Mouse (Mus musculus) limb, embryonic 11.5 days (tissue): ENCODE data around the gene Plekhg1. TPM values are rescaled to one million over a fixed set of nuclear protein-coding genes. Genes with fewer than 3 reads are reported as not detected.

Source experiments
- ATAC-seq: fragments of 200-750 bp; cut with Nextera tagmentation; 2 replicates; pipeline ENCODE4 v1.8.0; 2017; ENCODE audit warnings: low read depth; ENCODE audit not compliant: insufficient number of reproducible peaks, low FRiP score, low TSS enrichment
- DNase-seq: peaks from one replicate; pipeline ENCODE4 v3.0.0-alpha.2; 2015; ENCODE audit warnings: low spot score
- H3K27ac ChIP-seq: fragments of 300-500 bp; sonication (generic); replicated peaks from 2 replicates; pipeline ENCODE4 v1.5.1; 2014; ENCODE audit warnings: low read depth, mild to moderate bottlenecking, low read length
- H3K27me3 ChIP-seq: fragments of 300-500 bp; sonication (generic); 2 replicates; pipeline ENCODE4 v1.6.1; 2014; ENCODE audit warnings: mild to moderate bottlenecking, low read length, mixed read lengths; ENCODE audit not compliant: control insufficient read depth, insufficient read depth
- H3K36me3 ChIP-seq: fragments of 300-500 bp; sonication (generic); 2 replicates; pipeline ENCODE4 v1.6.1; 2014; ENCODE audit warnings: mild to moderate bottlenecking, low read length, moderate library complexity, mixed read lengths; ENCODE audit not compliant: control insufficient read depth, insufficient read depth
- H3K4me1 ChIP-seq: fragments of 300-500 bp; sonication (generic); 2 replicates; pipeline ENCODE4 v1.6.1; 2014; ENCODE audit warnings: low read length, mixed read lengths; ENCODE audit not compliant: control insufficient read depth, insufficient read depth
- H3K4me2 ChIP-seq: fragments of 300-500 bp; sonication (generic); 2 replicates; pipeline ENCODE4 v1.6.1; 2014; ENCODE audit warnings: low read depth, mild to moderate bottlenecking, moderate library complexity; ENCODE audit not compliant: severe bottlenecking
- H3K4me3 ChIP-seq: fragments of 300-500 bp; sonication (generic); 2 replicates; pipeline ENCODE4 v1.5.1; 2014; ENCODE audit warnings: low read depth, low read length
- H3K9ac ChIP-seq: fragments of 300-500 bp; sonication (generic); 2 replicates; pipeline ENCODE4 v1.6.1; 2014; ENCODE audit warnings: mild to moderate bottlenecking, low read length
- H3K9me3 ChIP-seq: fragments of 300-500 bp; sonication (generic); 2 replicates; pipeline ENCODE4 v1.6.1; 2016; ENCODE audit warnings: low read length; ENCODE audit not compliant: control insufficient read depth
- WGBS: fragments of 180-500 bp; shearing (Covaris S2); extraction: QIAGEN DNeasy Blood & Tissue Kit; methylation state at CpG from one replicate; pipeline ENCODE4 v1.1.7; 2014; 5-methylcytosine and 5-hydroxymethylcytosine counted together
- polyA plus RNA-seq: library from polyadenylated mRNA; unstranded; fragments of >200 nt; fragmentation: Nextera tagmentation; extraction: Ambion mirVana; gene quantifications from 2 replicates; pipeline ENCODE4 v1.2.1, GENCODE M21; 2014

Gene Plekhg1
- polyA plus RNA-seq, 1 experiment from 2014 or later, result 10.2 TPM

DNA sequence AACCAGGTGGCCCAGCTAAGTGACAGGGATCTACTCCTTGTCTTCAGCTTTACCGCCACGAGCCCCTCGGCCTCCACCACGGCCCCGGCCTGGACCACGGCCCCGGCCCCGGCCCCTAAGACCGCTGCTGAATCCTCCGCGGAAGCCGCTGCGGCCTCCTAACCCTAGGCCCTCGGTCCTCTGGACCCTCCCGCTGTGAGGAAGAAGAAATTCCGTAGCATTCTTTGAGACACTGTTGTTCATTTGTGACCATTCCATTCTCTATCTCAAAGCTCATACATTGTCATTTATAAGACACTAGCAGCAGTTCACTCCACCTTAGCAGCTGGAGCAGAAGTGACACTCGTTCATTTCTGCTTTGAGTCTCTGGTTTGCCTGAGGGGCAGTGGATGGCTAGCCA is 206.7 kb downstream of the Plekhg1 start:
- Histone ChIP-seq H3K9me3 (no peaks in the 10 kb centered on the region), H3K4me2 (no peak overlapping the region), H3K27ac (no peak overlapping the region), H3K4me3 (no peak overlapping the region), H3K4me1 (no peaks in the 10 kb centered on the region), H3K36me3 (no peaks in the 10 kb centered on the region), H3K27me3 (no peaks in the 10 kb centered on the region), H3K9ac (no peak overlapping the region)
- ATAC-seq (no peak), DNase-seq (no peak)
- 91% methylated on average over 17 of the region's 17 CpGs for WGBS

DNA sequence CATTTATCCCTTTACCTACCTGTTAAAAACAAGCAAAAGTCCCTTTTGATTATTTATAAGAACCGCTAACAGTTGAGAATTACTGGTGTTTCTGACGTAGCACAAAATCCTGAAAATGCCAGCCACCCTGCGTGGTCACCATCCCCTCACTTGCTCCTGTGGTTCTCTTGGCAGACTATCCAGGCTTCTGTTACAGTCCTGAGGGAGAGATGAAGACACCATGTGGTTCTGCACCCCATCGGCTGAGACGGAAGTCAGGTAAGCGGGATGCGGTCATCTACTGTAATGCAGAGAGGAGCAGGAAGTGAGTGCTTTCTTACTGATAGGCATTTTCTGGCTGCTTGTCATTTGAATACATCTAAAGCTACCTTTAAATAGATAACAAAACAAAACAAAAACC is 207.2 kb downstream of the Plekhg1 start:
- no peak for DNase-seq
- no peak overlapping the region for H3K4me3 ChIP-seq
- 92% methylated on average over 7 of the region's 7 CpGs for WGBS
- H3K9me3 ChIP-seq, result no peaks in the 10 kb centered on the region
- H3K27me3 ChIP-seq, result no peaks in the 10 kb centered on the region
- H3K36me3 ChIP-seq, result no peaks in the 10 kb centered on the region
- no peaks in the 10 kb centered on the region for H3K4me1 ChIP-seq
- no peak overlapping the region for H3K27ac ChIP-seq
- ATAC-seq, result no peak
- no peak overlapping the region for H3K9ac ChIP-seq
- H3K4me2 ChIP-seq, result no peak overlapping the region

DNA sequence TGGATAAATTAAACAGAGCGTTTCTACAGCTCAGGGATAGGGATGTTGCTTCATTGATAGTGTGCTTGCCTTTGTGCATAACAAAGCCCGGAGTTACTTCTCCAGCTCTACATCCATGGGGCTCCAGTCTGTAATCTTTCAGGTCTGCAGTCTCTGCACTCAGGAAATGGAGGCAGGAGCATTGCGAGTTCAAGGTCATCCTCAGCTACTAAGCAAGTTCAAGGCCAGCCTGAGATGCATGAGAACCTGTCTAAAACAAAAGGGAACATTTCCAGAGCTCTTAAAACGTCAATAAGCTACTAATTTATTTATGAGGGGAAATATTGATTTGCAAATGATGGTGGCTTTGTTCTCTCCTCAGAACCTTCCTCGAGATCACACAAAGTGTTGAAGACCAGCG is 209.1 kb downstream of the Plekhg1 start:
- H3K9ac ChIP-seq, result no peak overlapping the region
- ATAC-seq (no peak), DNase-seq (no peak)
- H3K36me3 ChIP-seq, result no peaks in the 10 kb centered on the region
- 80% methylated on average over 6 of the region's 6 CpGs for WGBS
- no peak overlapping the region for H3K27ac ChIP-seq
- H3K27me3 ChIP-seq, result no peaks in the 10 kb centered on the region
- no peak overlapping the region for H3K4me2 ChIP-seq
- H3K4me1 ChIP-seq, result no peaks in the 10 kb centered on the region
- no peak overlapping the region for H3K4me3 ChIP-seq
- no peaks in the 10 kb centered on the region for H3K9me3 ChIP-seq

DNA sequence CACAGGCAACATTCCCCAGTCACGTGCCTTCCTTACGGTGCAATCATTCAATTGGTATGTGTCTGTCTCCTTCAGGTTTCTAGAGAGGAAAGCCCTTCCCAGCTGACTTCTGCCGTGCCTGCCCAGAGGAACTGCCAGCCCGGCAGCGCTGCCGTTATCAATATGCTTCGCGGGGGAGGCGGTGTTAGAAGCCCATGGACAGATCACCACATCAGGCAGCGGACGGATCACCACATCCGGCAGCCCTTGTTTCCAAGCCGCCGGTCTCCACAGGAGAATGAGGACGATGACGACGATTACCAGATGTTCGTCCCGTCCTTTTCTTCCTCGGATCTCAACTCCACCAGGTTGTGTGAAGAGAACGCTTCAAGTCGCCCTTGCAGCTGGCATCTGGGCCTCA is 216.3 kb downstream of the Plekhg1 start:
- DNase-seq (no peak), ATAC-seq (no peak)
- no peaks in the 10 kb centered on the region for H3K4me1 ChIP-seq
- no peaks in the 10 kb centered on the region for H3K36me3 ChIP-seq
- no peak overlapping the region for H3K9ac ChIP-seq
- H3K4me3 ChIP-seq, result no peak overlapping the region
- no peaks in the 10 kb centered on the region; the same call in 1 of the 2 replicates for H3K9me3 ChIP-seq
- no peak overlapping the region for H3K4me2 ChIP-seq
- H3K27me3 ChIP-seq, result no peaks in the 10 kb centered on the region
- WGBS, result 86% methylated on average over 22 of the region's 22 CpGs
- no peak overlapping the region for H3K27ac ChIP-seq

DNA sequence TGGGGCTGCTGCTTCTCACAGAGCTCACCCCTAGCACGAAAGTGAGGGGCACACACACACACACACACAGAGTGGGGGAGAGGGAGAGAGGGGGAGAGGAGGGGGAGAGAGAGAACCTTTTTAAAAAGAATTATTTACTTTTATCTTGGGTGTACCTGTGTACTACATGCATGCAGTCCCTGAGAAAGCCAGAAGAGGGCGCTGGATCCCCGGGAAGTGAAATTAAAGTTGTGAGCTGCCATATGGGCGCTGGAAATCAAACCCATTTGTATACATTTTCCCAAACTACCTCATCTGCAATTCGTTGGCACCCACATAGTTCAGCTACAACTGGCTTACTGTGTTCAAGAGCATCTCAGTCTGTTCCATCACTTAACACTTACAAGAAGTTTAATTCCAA is 218.4 kb downstream of the Plekhg1 start:
- Histone ChIP-seq H3K27me3 (no peaks in the 10 kb centered on the region), H3K9me3 (no peaks in the 10 kb centered on the region; the same call in 1 of the 2 replicates), H3K36me3 (no peaks in the 10 kb centered on the region), H3K4me1 (no peaks in the 10 kb centered on the region), H3K27ac (no peak overlapping the region), H3K9ac (no peak overlapping the region), H3K4me3 (no peak overlapping the region), H3K4me2 (no peak overlapping the region)
- WGBS, result 67% methylated on average over 5 of the region's 5 CpGs
- no peak for DNase-seq
- ATAC-seq, result no peak

DNA sequence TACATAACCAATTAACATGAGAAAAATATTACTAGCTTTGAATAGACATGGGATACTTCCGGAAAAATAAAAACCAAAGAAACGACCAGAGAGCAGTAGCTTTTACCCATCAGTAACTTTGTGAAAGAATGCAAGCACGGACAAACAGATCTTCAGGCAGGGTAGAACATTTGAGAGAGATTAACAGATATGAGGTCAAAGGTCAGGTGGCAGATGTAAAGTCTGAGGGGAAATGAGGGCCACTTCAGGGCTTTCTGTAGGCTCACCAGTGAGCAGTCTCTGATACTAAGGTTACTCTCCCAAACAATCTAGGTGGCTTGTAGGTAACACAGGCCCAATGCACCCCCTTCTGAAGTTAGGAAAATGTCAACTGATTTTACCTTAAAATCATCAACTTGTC is 228.9 kb downstream of the Plekhg1 start:
- 39% methylated on average over 3 of the region's 3 CpGs for WGBS
- no peaks in the 10 kb centered on the region for H3K36me3 ChIP-seq
- no peak overlapping the region for H3K4me3 ChIP-seq
- H3K9ac ChIP-seq, result no peak overlapping the region
- H3K4me1 ChIP-seq, result no peaks in the 10 kb centered on the region
- DNase-seq (no peak), ATAC-seq (no peak)
- H3K27me3 ChIP-seq, result no peaks in the 10 kb centered on the region
- H3K4me2 ChIP-seq, result no peak overlapping the region
- no peaks in the 10 kb centered on the region for H3K9me3 ChIP-seq
- H3K27ac ChIP-seq, result no peak overlapping the region

DNA sequence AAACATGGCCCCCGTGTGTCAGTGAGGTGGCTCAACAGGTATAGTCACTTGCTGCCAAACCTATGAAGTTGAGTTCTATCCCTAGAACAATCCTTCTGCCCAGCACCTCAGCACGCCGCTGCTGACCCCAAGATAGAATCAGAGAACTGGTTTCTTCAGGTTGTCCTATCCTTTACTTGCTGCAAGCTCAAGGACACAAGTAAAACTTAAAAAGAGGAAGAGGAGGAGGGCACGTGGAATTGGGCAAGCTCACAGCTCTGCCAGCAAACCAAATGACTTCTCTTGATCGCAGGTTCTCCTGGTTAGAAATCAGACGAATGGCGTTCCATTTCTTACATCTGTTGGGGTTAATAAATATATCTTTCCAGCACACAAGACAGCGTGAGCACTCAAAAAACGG is 232.1 kb downstream of the Plekhg1 start:
- DNase-seq, result no peak
- Histone ChIP-seq H3K9me3 (no peaks in the 10 kb centered on the region), H3K4me1 (0 out of 2 replicates have a peak, but pooled peaks cover 2% of the 10 kb centered on the region), H3K9ac (no peak overlapping the region), H3K36me3 (no peaks in the 10 kb centered on the region), H3K27me3 (no peaks in the 10 kb centered on the region), H3K4me2 (no peak overlapping the region), H3K27ac (no peak overlapping the region), H3K4me3 (no peak overlapping the region)
- 88% methylated on average over 9 of the region's 9 CpGs for WGBS
- no peak for ATAC-seq

DNA sequence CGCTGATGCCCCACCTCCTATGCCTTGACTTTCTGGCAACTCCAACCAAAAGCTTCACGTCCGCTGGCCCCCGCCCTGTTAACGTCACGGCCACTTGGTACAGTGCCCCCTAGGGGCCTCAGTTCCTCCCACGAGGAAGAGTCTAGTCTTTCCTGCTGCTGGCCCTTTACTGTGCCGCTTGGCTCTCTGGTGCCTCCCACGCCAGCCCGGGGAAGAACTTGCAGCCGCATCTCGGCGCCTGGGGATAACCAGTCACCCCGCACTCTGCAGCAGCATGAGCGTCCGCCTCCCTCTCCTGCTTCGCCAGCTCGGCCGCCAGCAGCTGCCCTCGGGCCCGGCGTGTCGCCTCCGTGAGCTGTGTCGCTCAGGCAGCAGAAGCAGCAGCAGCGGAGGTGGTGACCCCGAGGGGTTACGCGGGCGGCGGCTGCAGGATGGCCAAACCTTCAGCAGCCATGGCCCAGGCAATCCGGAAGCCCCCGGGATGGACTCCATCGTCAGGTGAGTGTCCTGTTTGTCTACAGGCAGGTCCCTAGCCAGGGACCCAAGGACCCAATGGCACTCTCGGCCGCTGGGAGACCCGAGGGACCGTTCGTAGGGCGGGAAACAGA is 232.9 kb downstream of the Plekhg1 start, which contains the start of gene Mthfd1l:
Gene Mthfd1l, plus strand, starts transcription at position 138 of the 608 bp plus-strand sequence.
- Histone ChIP-seq H3K4me2 (peak within 1 kb of the TSS; percentile 86), H3K27ac (peak within 1 kb of the TSS; percentile 78), H3K4me1 (0 out of 2 replicates have a peak, but pooled peaks cover 2% of the 10 kb centered on the region), H3K4me3 (peak within 1 kb of the TSS; percentile 62), H3K9ac (peak within 1 kb of the TSS; percentile 76), H3K36me3 (no peaks in the 10 kb centered on the region), H3K9me3 (no peaks in the 10 kb centered on the region), H3K27me3 (no peaks in the 10 kb centered on the region)
- WGBS, result under 1% methylated on average over 40 of the region's 40 CpGs
- peak; percentile 88 for DNase-seq
- peak; percentile 69 for ATAC-seq

DNA sequence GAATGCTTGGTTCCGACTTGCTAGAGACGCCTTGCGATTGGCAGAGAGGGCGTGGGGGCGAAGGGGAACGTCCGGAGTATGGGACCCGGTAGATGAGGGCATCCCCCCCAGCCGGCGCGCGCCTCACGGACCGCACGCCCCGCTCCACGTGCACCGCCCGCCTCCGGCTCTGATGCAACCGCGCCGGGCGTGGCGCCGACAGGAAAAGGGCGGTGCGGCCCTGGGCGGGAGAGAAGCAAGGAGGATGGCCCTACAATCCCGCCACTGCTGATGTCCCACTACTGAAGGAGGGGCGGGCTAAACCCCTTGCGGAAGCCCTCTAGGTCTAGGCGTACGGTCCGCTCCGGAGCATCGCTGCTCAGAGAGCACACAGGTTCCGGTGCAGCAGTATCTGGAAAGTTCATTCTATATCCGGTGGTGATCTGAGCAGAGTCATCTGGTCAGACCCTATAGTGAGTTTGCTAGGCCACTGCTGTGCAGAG is 233.5 kb downstream of the Plekhg1 start:
- DNase-seq (peak; percentile 87), ATAC-seq (peak; percentile 86)
- WGBS, result under 1% methylated on average over 39 of the region's 39 CpGs
- Histone ChIP-seq H3K4me1 (0 out of 2 replicates have a peak, but pooled peaks cover 2% of the 10 kb centered on the region), H3K9me3 (no peaks in the 10 kb centered on the region), H3K4me3 (peak overlapping the region; percentile 62), H3K27me3 (no peaks in the 10 kb centered on the region), H3K9ac (peak overlapping the region; percentile 76), H3K4me2 (peak overlapping the region; percentile 86), H3K27ac (peak overlapping the region; percentile 78), H3K36me3 (no peaks in the 10 kb centered on the region)
